Mouse (Mus musculus): ENCODE measurements around the gene Twist1.

Twist1 gene

DNA sequence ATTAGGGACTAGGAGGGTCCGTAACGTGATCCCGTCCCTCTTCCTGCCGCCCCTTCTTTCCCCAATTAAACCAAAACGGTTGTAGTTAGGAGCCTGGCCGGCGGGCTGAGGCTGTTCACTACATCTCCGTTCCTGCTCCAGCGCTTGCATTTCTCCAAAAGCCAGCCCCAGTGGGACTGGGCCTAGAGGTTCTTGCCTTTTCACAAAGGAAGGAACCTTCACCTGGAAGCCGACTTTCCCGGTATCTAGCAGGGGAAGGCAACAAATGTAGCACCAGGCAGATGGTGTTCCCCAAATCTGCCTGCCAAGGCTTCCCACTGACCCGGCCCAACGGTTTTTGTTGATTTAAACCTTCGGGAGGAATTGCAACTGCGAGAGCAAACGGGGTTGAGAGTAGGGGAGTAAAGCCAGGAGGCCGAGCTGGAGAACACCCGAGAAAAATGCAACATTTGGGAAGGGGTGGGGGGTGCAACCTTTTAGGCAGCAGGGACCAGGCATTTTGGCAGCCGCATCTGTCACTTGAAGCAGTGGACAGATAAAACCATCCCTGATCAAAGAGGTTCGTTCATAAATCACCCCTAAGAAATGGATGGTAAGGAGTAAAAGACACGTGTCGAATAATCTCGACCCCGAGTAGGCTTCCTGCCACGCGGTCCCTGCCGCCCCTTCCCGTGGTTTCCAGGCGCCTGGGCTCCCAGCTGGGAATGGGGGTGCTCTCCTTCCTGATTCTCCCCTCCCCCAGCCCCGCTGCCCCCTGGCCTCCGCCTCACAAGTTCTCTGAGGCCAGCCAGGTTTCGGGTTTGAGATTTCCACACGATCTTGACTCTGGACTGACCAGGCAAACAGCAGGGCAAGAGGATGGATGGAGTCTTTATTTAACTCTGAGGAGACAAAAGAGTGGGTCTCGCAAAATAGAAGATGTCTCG, 9.3 kb downstream of the Twist1 start:
- ATAC-seq (ENCODE audit: low TSS enrichment), result no peak

DNA sequence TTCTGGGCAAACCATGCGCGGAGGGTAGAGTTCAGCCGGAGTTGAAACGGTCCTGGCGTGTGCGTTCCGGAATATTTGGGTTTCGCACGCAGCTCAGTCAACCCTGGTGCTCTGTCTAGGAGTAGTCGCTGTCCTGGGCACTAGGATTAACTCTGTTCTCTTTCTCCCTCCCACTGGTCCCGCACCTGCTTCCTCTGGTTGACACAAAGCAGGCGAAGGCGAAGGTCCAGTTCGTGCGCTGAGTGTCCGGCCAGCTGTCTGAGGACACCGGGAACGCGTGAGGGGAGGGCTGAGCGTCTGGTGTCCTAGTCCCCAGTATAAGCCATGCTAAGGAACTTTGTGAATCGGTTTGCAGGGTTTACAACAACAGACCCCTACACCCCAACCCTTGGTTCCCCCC, 10.0 kb downstream of the Twist1 start:
- ATAC-seq (ENCODE audit: low TSS enrichment), result no peak

DNA sequence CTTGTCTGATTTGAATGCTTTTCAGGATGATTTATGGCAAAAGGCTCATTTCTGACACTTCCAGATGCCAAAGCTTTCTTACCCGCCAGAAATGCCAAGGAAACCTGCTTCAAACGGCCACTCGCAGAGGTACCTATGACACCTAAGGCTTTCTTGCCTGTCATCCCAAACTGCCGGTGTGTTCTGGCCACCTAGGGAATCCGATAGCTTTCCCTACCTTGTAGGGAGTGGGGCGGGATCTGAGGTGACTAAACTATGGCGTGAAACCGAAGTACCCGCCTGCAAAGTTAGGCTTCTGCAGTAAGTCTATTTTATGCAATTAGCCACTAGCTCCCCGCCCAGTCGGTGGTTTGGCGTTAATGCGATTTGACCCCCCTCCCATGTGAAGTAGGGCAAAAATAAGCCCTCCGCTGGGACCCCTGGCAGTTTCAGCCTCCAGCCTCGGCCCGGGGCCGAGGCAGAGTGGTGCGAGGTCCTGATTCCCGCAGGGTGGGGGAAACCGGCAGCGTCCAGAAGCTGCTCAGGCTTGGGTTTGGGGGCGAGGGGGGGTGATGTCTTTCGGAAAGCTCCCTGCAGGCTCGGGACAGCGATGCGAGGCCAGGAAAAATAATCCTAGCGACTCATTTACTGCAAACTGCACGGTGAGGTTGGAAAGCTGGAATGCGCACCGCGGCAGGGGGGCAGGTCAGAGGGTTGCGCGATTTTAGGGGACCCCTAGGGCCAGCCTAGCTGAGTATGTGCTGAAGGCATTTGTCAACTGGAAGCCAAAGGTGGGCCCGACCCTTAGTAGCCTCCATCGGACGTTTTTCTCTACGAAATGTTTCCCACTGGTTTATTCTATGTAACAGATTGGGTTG, 10.8 kb downstream of the Twist1 start:
- ATAC-seq (ENCODE audit: low TSS enrichment), result no peak

DNA sequence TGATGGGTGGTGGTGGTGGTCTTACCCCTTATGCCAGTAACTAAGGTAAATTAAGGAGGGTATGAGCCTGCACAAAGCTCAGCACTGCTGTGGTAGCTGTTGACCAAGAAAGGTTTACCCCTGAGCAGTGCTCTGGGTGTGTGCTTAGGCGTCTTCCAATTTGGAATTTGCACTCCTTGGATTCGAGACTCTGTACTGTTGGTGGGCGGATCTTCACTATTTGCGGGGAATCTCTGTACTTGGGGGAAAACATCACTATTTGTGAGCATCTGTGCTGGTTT, 11.4 kb downstream of the Twist1 start:
- ATAC-seq (ENCODE audit: low TSS enrichment), result no peak

DNA sequence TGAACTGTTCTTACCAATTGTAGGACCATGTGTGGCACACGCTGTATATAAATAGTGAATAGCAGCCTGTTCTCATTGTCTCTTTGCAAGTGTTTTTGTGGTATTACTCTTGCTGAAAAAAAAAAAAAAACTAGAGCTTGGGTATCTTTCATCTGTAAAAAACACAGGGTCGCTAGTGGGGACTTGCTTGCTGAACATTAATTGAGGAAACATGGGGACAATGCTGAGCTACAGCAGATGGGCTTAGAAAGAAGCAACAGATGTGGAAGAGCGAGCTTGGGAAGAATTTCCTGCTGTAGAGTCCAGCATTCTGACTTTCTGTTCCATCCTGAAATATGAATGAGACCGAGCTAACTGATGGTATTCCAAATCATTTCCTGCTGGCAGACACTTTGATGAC, 22.7 kb downstream of the Twist1 start:
- no peak for ATAC-seq (ENCODE audit: low TSS enrichment)

DNA sequence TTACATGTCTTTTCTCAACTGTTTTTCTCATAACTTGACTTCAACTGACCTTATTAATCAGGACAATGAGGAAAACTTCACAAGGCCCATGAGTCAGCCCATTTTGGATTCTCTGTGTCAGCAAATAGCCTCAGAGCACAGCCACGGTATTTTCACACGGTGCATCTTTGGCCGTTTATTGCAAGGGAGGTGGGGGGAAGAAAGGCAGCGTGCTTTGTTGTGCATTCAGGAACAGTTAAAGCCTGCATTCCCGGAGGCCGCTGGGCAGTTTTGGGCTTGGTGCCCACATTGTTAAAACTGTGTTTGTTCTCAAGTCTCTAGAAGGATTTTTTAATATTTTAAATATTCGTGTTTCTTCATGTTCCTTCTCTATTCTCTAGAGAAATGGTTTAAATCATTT, 24.0 kb downstream of the Twist1 start:
- no peak for ATAC-seq (ENCODE audit: low TSS enrichment)

DNA sequence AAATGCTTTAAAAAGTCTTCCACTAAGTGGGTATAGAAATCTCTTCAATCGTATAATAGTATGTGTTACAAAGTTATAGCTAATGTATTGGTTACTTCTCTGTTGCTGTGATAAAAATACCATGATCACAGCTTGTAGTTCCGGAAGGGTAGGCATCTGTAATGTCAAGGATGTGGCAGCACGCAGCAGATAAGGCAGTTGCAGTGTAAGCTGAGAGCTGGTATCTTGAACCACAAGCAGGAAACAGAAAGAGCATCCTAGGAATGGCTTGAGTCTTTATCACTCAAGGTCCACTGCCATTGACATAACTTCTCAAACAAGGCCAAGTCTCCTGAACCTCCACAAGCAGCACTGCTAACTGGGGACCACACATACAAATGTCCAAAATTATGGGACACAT, 35.7 kb downstream of the Twist1 start:
- ATAC-seq (ENCODE audit: low TSS enrichment), result no peak

Measured in frontal cortex, adult (tissue).